Mouse (Mus musculus): ENCODE results near the gene Mup20.
"Not testable (repeated sequence)": the region's sequence is repeated elsewhere in the genome, so short reads cannot be mapped to it uniquely, and the experiment has no call there.

- TF ChIP-seq POLR2A, CTCF (IDR thresholded peaks at IDR 0.05; ENCODE audit: extremely low read depth, insufficient read depth, low read length): not testable (repeated sequence)
Measured at GRCm38 (mm10) chr4:62054058-62054457, at the start of gene Mup20.

All from cortical plate, adult 2 months (tissue).